Mouse (Mus musculus) ES-E14 (cell line): Measurements from ENCODE around the gene Akap2.

ENCODE experiments used
- CHD2 ChIP-seq: IDR thresholded peaks from 2 replicates; pipeline ENCODE4 v1.6.1; 2014; ENCODE audit warnings: mild to moderate bottlenecking, low read depth, low read length, inconsistent platforms
- HCFC1 ChIP-seq: IDR thresholded peaks from 2 replicates; pipeline ENCODE4 v1.6.1; 2012; ENCODE audit warnings: low read length, inconsistent platforms, borderline replicate concordance; ENCODE audit not compliant: insufficient read depth
- MAFK ChIP-seq: IDR thresholded peaks from 2 replicates; pipeline ENCODE4 v1.6.1; 2014; ENCODE audit warnings: mild to moderate bottlenecking, low read depth, low read length, inconsistent platforms; ENCODE audit not compliant: insufficient read depth
- ZC3H11A ChIP-seq: IDR thresholded peaks from 2 replicates; pipeline ENCODE4 v1.6.1; 2012; ENCODE audit warnings: low read depth, mild to moderate bottlenecking, inconsistent platforms, low read length, borderline replicate concordance
- ZNF384 ChIP-seq: IDR thresholded peaks from 2 replicates; pipeline ENCODE4 v1.6.1; 2012; ENCODE audit warnings: low read depth, low read length, inconsistent platforms

DNA sequence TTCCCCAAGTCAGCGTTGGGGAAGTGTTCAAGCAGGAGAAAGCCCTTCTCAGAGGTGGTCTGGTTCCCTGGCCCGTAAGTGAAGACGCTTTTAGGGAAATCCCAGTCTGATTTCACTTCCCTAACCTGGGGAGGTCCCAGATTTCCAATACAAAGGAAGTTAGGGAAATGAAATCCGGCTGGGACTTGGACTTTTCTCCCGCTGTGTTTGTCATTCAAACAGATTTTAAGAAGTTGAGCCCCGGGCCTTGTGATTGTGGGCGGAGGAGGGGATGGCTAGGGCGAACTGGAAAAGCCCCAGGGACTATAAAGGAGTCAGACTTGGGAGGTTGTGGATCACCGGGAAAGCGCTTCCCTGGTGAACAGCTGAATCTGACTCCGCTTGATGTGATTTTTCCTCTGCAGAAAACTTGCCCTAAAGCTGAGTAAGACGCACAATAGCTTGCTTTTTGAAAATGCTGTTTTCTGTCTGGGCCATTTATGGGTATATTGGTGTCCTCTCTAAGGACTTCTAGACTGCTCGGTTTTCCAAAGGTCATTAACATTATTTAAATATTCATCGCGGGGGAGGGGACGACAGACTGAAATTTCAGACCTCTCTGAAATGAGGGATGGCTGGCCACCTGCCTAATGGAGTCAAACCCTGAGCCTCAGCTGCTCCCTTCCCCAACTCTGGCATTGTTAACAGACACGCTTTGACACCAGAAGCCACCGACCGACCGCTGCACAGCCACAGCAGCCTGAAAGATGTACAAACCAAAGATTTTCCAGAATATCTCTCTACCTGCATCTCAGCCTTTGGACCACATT, 63.6 kb downstream of the Akap2 start:
- TF ChIP-seq ZC3H11A = no peak
- TF ChIP-seq ZNF384 = no peak
- no peak for TF ChIP-seq HCFC1
- TF ChIP-seq CHD2 = peak; percentile 59; the same call in 1 of the 2 replicates
- no peak for TF ChIP-seq MAFK
